Mouse (Mus musculus) hindbrain, embryonic 11.5 days (tissue): ENCODE data around the gene Esyt2. TPM values are rescaled to one million over a fixed set of nuclear protein-coding genes. Genes with fewer than 3 reads are reported as not detected.
"Not testable (repeated sequence)": the region's sequence is repeated elsewhere in the genome, so short reads cannot be mapped to it uniquely, and the experiment has no call there.

Source experiments
- ATAC-seq: fragments of 200-750 bp; cut with Nextera tagmentation; 2 replicates; pipeline ENCODE4 v1.8.0; 2017; ENCODE audit warnings: mild to moderate bottlenecking, moderate TSS enrichment, moderate library complexity; ENCODE audit not compliant: low FRiP score
- DNase-seq: peaks from one replicate; pipeline ENCODE4 v3.0.0-alpha.2; 2015; ENCODE audit warnings: low spot score
- H3K27ac ChIP-seq: fragments of 300-500 bp; sonication (generic); 2 replicates; pipeline ENCODE4 v1.5.1; 2014; ENCODE audit warnings: mild to moderate bottlenecking, low read depth, low read length
- H3K27me3 ChIP-seq: fragments of 300-500 bp; sonication (generic); 2 replicates; pipeline ENCODE4 v1.6.1; 2014; ENCODE audit warnings: mild to moderate bottlenecking, low read length, moderate library complexity, mixed read lengths; ENCODE audit not compliant: control insufficient read depth, insufficient read depth
- H3K36me3 ChIP-seq: fragments of 300-500 bp; sonication (generic); 2 replicates; pipeline ENCODE4 v1.6.1; 2014; ENCODE audit warnings: mild to moderate bottlenecking, low read length, moderate library complexity, mixed read lengths; ENCODE audit not compliant: control insufficient read depth, insufficient read depth
- H3K4me1 ChIP-seq: fragments of 300-500 bp; sonication (generic); replicated peaks from 2 replicates; pipeline ENCODE4 v1.6.1; 2014; ENCODE audit warnings: low read length, mixed read lengths; ENCODE audit not compliant: control insufficient read depth, insufficient read depth
- H3K4me2 ChIP-seq: fragments of 300-500 bp; sonication (generic); replicated peaks from 2 replicates; pipeline ENCODE4 v1.6.1; 2014; ENCODE audit warnings: mild to moderate bottlenecking, low read depth, low read length
- H3K4me3 ChIP-seq: fragments of 300-500 bp; sonication (generic); 2 replicates; pipeline ENCODE4 v1.5.1; 2014; ENCODE audit warnings: low read depth, low read length
- H3K9ac ChIP-seq: fragments of 300-500 bp; sonication (generic); 2 replicates; pipeline ENCODE4 v1.6.1; 2014; ENCODE audit warnings: low read depth, low read length
- H3K9me3 ChIP-seq: fragments of 300-500 bp; sonication (generic); 2 replicates; pipeline ENCODE4 v1.6.1; 2016; ENCODE audit warnings: low read length; ENCODE audit not compliant: control insufficient read depth
- WGBS: fragments of 180-500 bp; shearing (Covaris S2); extraction: QIAGEN DNeasy Blood & Tissue Kit; methylation state at CpG from one replicate; pipeline ENCODE4 v1.1.7; 2014; 5-methylcytosine and 5-hydroxymethylcytosine counted together
- polyA plus RNA-seq: library from polyadenylated mRNA; unstranded; fragments of >200 nt; fragmentation: Nextera tagmentation; extraction: Ambion mirVana; gene quantifications from 2 replicates; pipeline ENCODE4 v1.2.1, GENCODE M21; 2014

The Esyt2 gene
- polyA plus RNA-seq, 1 experiment from 2014 or later: 22.1 TPM

DNA sequence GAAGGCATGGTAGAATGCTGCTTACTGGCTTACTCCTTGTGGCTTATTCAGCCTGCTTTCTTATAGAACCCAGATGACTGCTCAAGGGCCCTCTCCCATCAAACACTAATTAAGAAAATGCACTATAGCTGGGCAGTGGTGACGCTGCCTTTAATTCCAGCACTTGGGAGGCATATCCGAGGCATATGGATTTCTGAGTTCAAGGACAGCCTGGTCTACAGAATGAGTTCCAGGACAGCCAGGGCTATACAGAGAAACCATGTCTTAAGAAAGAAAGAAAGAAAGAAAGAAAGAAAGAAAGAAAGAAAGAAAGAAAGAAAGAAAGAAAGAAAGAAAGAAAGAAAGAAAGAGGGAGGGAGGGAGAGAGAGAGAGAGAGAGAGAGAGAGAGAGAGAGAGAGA lies 5.9 kb upstream of the Esyt2 start, which contains the start of gene Gm11027:
Gene Gm11027 (plus strand): TSS at position 301 of the 400 bp plus-strand sequence.
- H3K27ac ChIP-seq, H3K9ac ChIP-seq, ATAC-seq, H3K27me3 ChIP-seq, H3K4me2 ChIP-seq, H3K4me3 ChIP-seq, DNase-seq, H3K4me1 ChIP-seq, H3K36me3 ChIP-seq, H3K9me3 ChIP-seq: not testable (repeated sequence)
- 86% methylated on average over 2 of the region's 2 CpGs for WGBS

DNA sequence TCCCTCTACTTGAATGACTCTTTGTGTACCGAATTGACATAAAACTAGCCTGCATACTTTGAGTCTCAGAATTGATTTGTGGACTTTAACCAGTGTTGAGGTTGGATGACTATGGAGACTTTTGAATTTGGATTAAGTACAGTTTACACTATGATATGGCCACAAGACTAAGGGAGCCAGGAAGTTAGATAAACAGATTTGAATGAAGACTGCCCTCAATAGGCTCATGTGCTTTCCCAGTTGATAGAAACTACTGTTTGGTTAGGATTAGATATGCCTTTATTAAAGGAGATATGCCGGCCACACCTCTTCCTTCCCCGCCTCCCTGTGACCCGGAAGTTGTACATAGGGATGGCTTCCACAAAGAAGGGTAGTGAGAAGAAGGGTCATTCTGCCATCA lies 5.4 kb upstream of the Esyt2 start:
- Histone ChIP-seq H3K9me3 (no peaks in the 10 kb centered on the region), H3K4me1 (no peaks in the 10 kb centered on the region), H3K27ac (no peak overlapping the region), H3K27me3 (no peaks in the 10 kb centered on the region), H3K4me2 (no peak overlapping the region), H3K9ac (no peak overlapping the region), H3K36me3 (no peaks in the 10 kb centered on the region), H3K4me3 (no peak overlapping the region)
- WGBS: 89% methylated on average over 4 of the region's 4 CpGs
- ATAC-seq (no peak), DNase-seq (no peak)

DNA sequence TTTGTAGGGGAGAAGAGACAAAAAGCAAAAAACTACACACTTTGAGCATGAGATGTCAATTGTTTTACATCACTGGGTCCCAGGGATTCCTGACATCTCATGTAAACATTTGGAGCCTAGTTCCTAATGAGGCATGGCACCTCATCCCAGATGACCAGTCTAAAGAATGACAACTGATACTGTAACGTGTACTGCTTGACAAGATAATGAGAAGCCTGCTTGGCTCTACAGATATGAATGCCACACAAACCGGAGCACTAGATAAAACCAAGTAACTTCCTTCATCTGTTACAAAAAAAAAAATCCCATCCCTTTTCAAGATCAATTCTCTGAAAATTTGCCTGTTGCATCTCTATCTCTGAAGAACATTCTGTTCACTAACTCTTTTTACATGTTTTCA lies 4.0 kb upstream of the Esyt2 start:
- H3K4me2 ChIP-seq: no peak overlapping the region
- no peak overlapping the region for H3K27ac ChIP-seq
- ATAC-seq (no peak), DNase-seq (no peak)
- 66% methylated on average over 2 of the region's 2 CpGs for WGBS
- no peak overlapping the region for H3K9ac ChIP-seq
- no peak overlapping the region for H3K4me3 ChIP-seq
- H3K9me3 ChIP-seq: no peaks in the 10 kb centered on the region
- H3K4me1 ChIP-seq: no peaks in the 10 kb centered on the region
- H3K36me3 ChIP-seq: no peaks in the 10 kb centered on the region
- no peaks in the 10 kb centered on the region for H3K27me3 ChIP-seq

DNA sequence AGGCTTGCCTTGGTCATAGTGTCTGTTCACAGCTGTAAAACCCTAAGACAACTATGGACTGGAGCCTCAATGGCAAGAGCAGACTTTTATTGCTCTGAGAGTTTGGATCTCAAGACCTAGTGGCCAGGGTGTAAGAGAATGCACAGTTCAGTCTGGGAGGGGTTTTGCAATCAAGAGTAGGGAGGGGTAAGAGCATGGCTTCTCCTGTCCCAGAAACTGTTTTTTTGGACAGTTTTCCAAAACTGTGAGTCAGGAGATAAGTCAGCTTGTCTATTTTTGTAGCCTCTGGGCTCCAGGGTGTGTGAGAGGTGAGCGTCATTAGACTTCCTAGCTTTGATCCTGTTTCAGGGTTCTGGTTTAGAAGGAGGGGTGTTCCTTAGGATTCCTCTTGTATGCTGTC lies 2.5 kb upstream of the Esyt2 start:
- Histone ChIP-seq H3K4me3 (no peak overlapping the region), H3K4me2 (no peak overlapping the region), H3K27me3 (no peaks in the 10 kb centered on the region), H3K36me3 (no peaks in the 10 kb centered on the region), H3K4me1 (no peaks in the 10 kb centered on the region), H3K27ac (no peak overlapping the region), H3K9me3 (no peaks in the 10 kb centered on the region), H3K9ac (no peak overlapping the region)
- ATAC-seq (no peak), DNase-seq (no peak)
- 92% methylated on average over 1 of the region's 1 CpGs for WGBS

DNA sequence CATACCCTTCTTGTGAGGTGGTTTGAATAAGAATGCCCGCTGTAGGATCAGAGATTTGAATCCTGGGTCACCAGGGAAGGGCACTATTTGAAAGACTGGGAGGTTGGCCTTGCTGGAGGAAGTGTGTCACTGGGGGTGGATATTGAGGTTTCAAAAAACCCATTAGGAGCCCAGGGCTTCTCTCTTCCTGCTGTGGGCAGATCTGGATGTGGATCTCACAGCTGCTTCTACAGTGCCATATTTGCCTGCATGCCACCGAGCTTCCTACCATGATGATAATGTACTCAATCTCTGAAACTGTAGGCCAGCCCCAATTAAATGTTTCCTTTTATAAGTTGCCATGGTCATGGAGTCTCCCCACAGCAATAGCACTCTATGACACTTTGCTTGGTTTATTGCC lies 1.8 kb upstream of the Esyt2 start:
- Histone ChIP-seq H3K27me3 (no peaks in the 10 kb centered on the region), H3K9me3 (no peaks in the 10 kb centered on the region), H3K4me1 (no peaks in the 10 kb centered on the region), H3K4me3 (no peak overlapping the region), H3K9ac (no peak overlapping the region), H3K4me2 (no peak overlapping the region), H3K27ac (no peak overlapping the region), H3K36me3 (no peaks in the 10 kb centered on the region)
- DNase-seq: no peak
- 93% methylated on average over 2 of the region's 2 CpGs for WGBS
- no peak for ATAC-seq

DNA sequence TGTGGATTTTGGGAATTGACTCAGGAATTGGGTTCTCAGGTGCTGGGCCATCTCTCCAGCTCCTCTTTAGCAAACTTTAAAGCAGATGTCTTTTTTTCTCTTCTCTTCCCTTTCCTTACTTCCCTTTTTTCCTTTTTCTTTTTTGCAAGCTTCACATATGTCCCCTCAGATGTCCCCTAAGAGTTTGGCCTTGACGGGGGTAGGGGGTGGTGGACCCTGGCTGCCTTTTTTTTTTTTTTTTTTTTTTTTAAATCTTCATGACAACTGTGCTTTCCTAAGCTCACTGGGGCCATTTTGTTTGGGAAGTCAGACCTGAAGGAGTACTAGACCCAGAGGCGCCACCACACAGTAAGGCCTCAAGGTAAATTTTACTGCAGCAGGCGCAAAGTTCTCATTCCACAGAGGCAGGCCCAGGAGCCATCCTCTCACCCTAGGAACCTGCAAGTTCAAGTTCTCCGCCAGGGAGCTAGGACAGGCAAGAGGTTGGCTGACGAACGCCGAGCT lies 795 bp upstream of the Esyt2 start:
- Histone ChIP-seq H3K36me3 (no peaks in the 10 kb centered on the region), H3K4me1 (no peaks in the 10 kb centered on the region), H3K9me3 (no peaks in the 10 kb centered on the region), H3K4me2 (peak overlapping the region; percentile 95), H3K27me3 (no peaks in the 10 kb centered on the region), H3K4me3 (peak overlapping the region; percentile 97), H3K9ac (peak overlapping the region; percentile 81), H3K27ac (peak overlapping the region; percentile 97)
- ATAC-seq (no peak), DNase-seq (no peak)
- 6% methylated on average over 7 of the region's 7 CpGs for WGBS

DNA sequence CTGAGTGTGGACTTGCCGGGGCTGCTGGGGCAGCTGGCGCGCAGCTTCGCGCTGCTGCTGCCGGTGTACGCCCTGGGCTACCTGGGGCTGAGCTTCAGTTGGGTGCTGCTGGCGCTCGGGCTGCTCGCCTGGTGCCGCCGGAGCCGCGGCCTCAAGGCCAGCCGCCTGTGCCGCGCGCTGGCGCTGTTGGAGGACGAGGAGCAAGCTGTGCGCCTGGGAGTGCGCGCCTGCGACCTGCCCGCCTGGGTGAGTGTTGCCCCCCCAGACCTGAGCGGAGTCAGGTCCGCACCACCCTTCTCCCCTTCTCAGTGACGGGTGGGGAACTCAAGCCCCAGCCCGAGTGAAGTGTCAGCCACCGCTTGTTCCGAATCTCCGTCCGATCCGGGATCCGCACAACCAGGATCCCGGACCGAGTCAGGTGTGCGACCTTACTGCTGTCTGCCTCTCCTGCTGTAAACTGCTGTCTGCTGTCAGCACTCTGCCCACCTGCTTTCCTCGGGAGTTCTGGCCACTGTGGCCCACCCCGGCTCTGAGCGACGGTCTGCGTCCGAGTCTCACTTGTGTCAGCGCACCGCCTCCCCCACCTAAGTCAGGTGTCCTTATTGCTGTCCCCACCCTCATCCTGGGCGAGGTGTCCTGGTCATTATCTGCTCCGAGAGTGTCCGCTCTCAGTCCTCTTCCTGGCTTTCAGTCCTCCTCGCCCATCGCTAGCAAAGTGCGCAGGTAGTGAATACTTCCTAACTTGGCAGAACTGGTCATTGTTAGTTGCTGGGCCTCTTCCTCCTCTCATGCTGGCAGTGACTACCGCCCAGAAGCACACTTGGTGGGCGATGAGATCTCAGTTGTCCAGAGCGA lies 658 bp downstream of the Esyt2 start:
- DNase-seq (peak; percentile 41), ATAC-seq (no peak)
- no peaks in the 10 kb centered on the region for H3K4me1 ChIP-seq
- H3K36me3 ChIP-seq: no peaks in the 10 kb centered on the region
- H3K27ac ChIP-seq: peak overlapping the region; percentile 97
- peak overlapping the region; percentile 88 for H3K9ac ChIP-seq
- no peaks in the 10 kb centered on the region for H3K9me3 ChIP-seq
- under 1% methylated on average over 51 of the region's 55 CpGs for WGBS
- H3K4me2 ChIP-seq: peak overlapping the region; percentile 95
- peak overlapping the region; percentile 97 for H3K4me3 ChIP-seq
- H3K27me3 ChIP-seq: no peaks in the 10 kb centered on the region

- Histone ChIP-seq H3K27ac (no peak overlapping the region), H3K27me3 (no peaks in the 10 kb centered on the region), H3K9me3 (no peaks in the 10 kb centered on the region), H3K4me3 (no peak overlapping the region), H3K36me3 (no peaks in the 10 kb centered on the region), H3K4me2 (no peak overlapping the region), H3K4me1 (no peaks in the 10 kb centered on the region), H3K9ac (no peak overlapping the region)
- ATAC-seq (no peak), DNase-seq (no peak)
- WGBS: 93% methylated on average over 2 of the region's 2 CpGs
Measured at GRCm38 (mm10) chr12:116282856-116283255, 1.9 kb downstream of the Esyt2 start.

DNA sequence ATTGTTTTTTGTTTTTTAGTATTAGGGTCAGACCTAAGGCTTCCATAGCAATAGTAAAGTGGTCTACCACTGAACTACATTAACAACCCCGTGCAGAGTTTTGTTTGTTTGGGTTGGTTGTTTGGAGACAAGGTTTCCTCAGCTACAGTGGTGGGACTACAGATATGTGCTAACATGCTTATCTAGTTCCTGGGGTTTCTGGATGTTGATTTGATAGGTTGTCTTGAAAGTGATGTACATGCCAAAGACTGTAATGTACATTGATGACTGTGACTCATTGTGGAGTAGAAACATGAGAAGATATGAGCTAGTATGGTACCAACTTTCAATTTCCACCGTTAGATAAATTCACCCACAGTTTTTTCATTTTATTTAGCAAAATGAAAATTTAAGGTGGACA lies 2.5 kb downstream of the Esyt2 start:
- 88% methylated on average over 2 of the region's 2 CpGs for WGBS
- Histone ChIP-seq H3K27me3 (no peaks in the 10 kb centered on the region), H3K27ac (no peak overlapping the region), H3K9me3 (no peaks in the 10 kb centered on the region), H3K4me1 (no peaks in the 10 kb centered on the region), H3K4me3 (no peak overlapping the region), H3K4me2 (no peak overlapping the region), H3K9ac (no peak overlapping the region), H3K36me3 (no peaks in the 10 kb centered on the region)
- no peak for ATAC-seq
- no peak for DNase-seq
